Mouse (Mus musculus): ENCODE measurements around the gene A4galt.

DNA sequence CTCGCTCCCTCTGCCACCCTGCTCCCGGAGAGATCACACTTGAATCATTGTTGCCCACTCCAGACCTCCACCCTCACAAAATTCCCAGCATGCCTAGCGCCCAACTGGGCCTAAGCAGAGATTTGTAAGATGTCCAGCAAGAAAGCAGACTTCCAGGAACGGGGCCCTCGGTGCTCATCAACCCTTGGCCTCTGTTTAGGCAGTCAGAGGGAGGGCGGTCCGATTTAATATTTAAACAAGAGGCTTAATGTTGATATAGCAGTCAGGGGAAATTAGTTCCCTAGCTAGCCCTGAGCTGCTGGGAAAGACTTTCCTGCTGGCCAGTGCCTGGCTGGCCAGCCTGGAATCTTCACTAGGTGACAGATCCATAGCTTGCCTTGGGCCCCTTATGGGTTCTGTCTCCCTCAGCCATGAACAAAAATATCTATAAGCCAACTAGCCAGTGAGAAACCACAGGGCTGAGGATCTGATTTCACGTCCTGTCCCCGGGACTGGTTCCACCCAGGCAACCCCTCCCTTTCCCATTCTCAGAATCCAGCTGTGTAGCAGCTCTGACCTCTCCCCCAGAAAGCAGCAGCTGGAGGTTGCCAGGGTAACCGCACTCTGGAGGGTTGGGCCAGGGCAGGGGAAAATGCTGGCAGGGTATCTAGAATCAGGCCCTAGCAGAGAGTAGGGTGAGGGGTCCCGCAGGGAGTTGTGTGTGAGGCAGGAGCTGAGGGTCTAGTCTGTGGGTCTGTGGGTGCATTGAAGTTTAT lies 28.2 kb downstream of the A4galt start:
- TF ChIP-seq CTCF (IDR thresholded peaks at IDR 0.05; ENCODE audit: low read depth), result no peak
- 0 out of 2 replicates have a peak, but pooled peaks have one; percentile 20 for TF ChIP-seq EP300 (IDR thresholded peaks at IDR 0.05; ENCODE audit: low read depth)

Data from liver, postnatal 0 days (tissue).